Mouse (Mus musculus): ENCODE measurements around the gene Nsl1. TPM values are rescaled to one million over a fixed set of nuclear protein-coding genes. Genes with fewer than 3 reads are reported as not detected.

The Nsl1 gene
- total RNA-seq, 2 experiments from 2014 or later: 0.67 to 0.77 TPM

Other genes with a start within 250 kb of the Nsl1 start
- gene Rps6kc1, start 151.2 kb upstream of the Nsl1 start, total RNA-seq (2021): 10 to 100 TPM; 16.6 to 19.8 TPM
- gene Angel2, start 137.9 kb upstream of the Nsl1 start, total RNA-seq (2021): 10 to 100 TPM; 23.2 to 28.2 TPM
- under 1 TPM; 0.20 to 0.33 TPM for gene Vash2, start 83.7 kb upstream of the Nsl1 start, total RNA-seq (2021)
- 1 to 10 TPM; 3.4 to 4.1 TPM for gene Flvcr1, start 36.9 kb upstream of the Nsl1 start, total RNA-seq (2021)
- not detected for gene Spata45, start 26.4 kb upstream of the Nsl1 start, total RNA-seq (2021)
- 10 to 100 TPM; 11.0 TPM for gene Tatdn3, start 80 bp upstream of the Nsl1 start, total RNA-seq (2021)
- gene Batf3, start 34.8 kb downstream of the Nsl1 start, total RNA-seq (2021): under 1 TPM; 0.25 to 0.93 TPM
- gene Fam71a, start 101.8 kb downstream of the Nsl1 start, total RNA-seq (2021): not detected
- 10 to 100 TPM; 11.7 to 19.1 TPM for gene Atf3, start 155.0 kb downstream of the Nsl1 start, total RNA-seq (2021)

Measured in heart, adult 18-20 months (tissue).